Mouse (Mus musculus): ENCODE measurements around the gene Alg12.

DNA sequence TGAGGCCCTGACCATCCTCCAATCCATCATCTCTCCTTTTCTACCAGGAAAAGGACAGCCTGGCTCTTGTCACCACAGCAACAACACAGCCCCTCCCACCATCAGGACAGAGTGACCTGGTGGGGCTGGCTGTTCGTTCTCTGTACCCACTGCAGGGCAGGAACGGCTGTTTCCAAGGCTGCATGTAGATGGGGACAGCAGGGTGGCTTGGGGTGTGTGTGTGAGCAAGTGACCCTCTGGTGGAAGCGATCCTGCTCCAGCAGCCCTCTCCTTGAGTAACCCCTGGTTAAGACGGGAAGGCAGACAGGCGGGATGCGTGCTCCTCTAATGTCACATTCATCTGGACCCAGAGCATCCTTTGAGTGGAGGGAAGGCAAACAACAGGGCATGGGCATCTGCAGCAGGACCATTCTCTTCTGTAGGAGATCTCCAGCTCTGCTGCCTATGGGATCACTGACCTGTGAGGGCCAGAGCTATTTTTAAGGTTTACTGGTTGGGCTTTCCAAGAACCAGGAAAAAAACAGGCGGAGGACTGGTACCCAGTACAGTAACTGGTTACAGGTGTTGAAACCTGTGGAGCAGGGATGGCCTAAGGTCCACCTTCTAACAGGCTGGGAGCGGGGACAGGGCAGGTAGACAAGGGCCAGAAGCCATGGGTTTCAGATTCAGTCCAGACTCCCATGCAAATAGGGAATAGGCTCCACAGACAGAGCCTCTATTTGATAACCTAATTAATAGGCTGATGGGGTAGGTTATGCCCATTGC, 40.3 kb upstream of the Alg12 start:
- TF ChIP-seq CTCF (conservative IDR thresholded peaks at IDR 0.05; ENCODE audit: insufficient read depth, insufficient read length, low read depth, low read length) (no peak), POLR2A (IDR thresholded peaks at IDR 0.05; ENCODE audit: low read depth, low read length) (no peak)

All from kidney, adult 2 months (tissue).